In genomic region chr5:28903805-28904320, GRCm38 (mm10) we compare ENCODE assay signal across 29 mouse cellular contexts.
DNase-seq lines count a peak whose midpoint lies in the region; ATAC-seq and TF ChIP-seq lines count a peak whose summit lies in the region.
"Had no signal": no experiment of that assay in that cellular context is flagged by ENCODE, and none has a peak within 500 bp of the region (broad histone marks: within the 10 kb centered on the region; RNA-seq: fewer than 3 reads in every experiment).

No protein-coding gene starts in this region.

- intact Hi-C loops in left cerebral cortex, postnatal 14 days (cut with DNase I): no loop called here

- no peaks in the 10 kb centered on the region for H3K9me3 ChIP-seq in forebrain, embryonic 10.5 days
- no peaks in the 10 kb centered on the region for H3K9me3 ChIP-seq in forebrain, postnatal 0 days (ENCODE audit: low read length)
- no peaks in the 10 kb centered on the region for H3K9me3 ChIP-seq in midbrain, embryonic 10.5 days (replicated peaks)
- no peaks in the 10 kb centered on the region for H3K9me3 ChIP-seq in midbrain, embryonic 15.5 days
- H3K9me3 ChIP-seq in embryonic facial prominence, embryonic 14.5 days (ENCODE audit: control insufficient read depth, low read length): no peaks in the 10 kb centered on the region
- H3K9me3 ChIP-seq: forebrain, embryonic 13.5 days; heart, embryonic 15.5 days; hindbrain, embryonic 15.5 days; limb, embryonic 15.5 days; lung, embryonic 15.5 days; neural tube, embryonic 13.5 days; stomach, embryonic 15.5 days had no signal

- no peak for TF ChIP-seq CTCF in forebrain, postnatal 0 days (IDR thresholded peaks at IDR 0.05; ENCODE audit: low read depth)

- H3K9ac ChIP-seq in forebrain, postnatal 0 days: no peak overlapping the region
- H3K9ac ChIP-seq in midbrain, embryonic 15.5 days: no peak overlapping the region
- H3K9ac ChIP-seq in embryonic facial prominence, embryonic 14.5 days (ENCODE audit: low read depth, low read length): no peak overlapping the region
- H3K9ac ChIP-seq: forebrain, embryonic 13.5 days; heart, embryonic 15.5 days; hindbrain, embryonic 15.5 days; limb, embryonic 15.5 days; liver, embryonic 14.5 days; lung, embryonic 15.5 days; neural tube, embryonic 13.5 days; stomach, embryonic 15.5 days had no signal

- no peak overlapping the region for H3K4me3 ChIP-seq in forebrain, embryonic 10.5 days
- H3K4me3 ChIP-seq in forebrain, postnatal 0 days (ENCODE audit: low read depth, low read length): no peak overlapping the region
- no peak overlapping the region for H3K4me3 ChIP-seq in midbrain, embryonic 10.5 days
- no peak overlapping the region for H3K4me3 ChIP-seq in midbrain, embryonic 15.5 days
- H3K4me3 ChIP-seq in embryonic facial prominence, embryonic 14.5 days (ENCODE audit: low read depth, low read length): no peak overlapping the region
- H3K4me3 ChIP-seq: forebrain, embryonic 13.5 days; heart, adult 2 months; heart, embryonic 15.5 days; hindbrain, embryonic 15.5 days; limb, embryonic 15.5 days; lung, embryonic 15.5 days; myocyte; neural tube, embryonic 13.5 days; stomach, embryonic 15.5 days had no signal

- no peak overlapping the region for H3K4me2 ChIP-seq in forebrain, postnatal 0 days (ENCODE audit: low read depth)
- H3K4me2 ChIP-seq in midbrain, embryonic 15.5 days: no peak overlapping the region
- no peak overlapping the region for H3K4me2 ChIP-seq in embryonic facial prominence, embryonic 14.5 days (ENCODE audit: low read depth, low read length)
- H3K4me2 ChIP-seq: forebrain, embryonic 13.5 days; heart, embryonic 15.5 days; hindbrain, embryonic 15.5 days; limb, embryonic 15.5 days; lung, embryonic 15.5 days; neural tube, embryonic 13.5 days; stomach, embryonic 15.5 days had no signal

- H3K27me3 ChIP-seq in forebrain, embryonic 10.5 days (ENCODE audit: poor library complexity, severe bottlenecking): no peaks in the 10 kb centered on the region
- H3K27me3 ChIP-seq in forebrain, postnatal 0 days (ENCODE audit: insufficient read depth, low read length): no peaks in the 10 kb centered on the region
- peaks cover 52% of the 10 kb centered on the region for H3K27me3 ChIP-seq in midbrain, embryonic 10.5 days (ENCODE audit: low read depth, poor library complexity, severe bottlenecking)
- no peaks in the 10 kb centered on the region for H3K27me3 ChIP-seq in midbrain, embryonic 15.5 days (replicated peaks)
- H3K27me3 ChIP-seq in embryonic facial prominence, embryonic 14.5 days (replicated peaks; ENCODE audit: control insufficient read depth, insufficient read depth, low read length): no peaks in the 10 kb centered on the region
- H3K27me3 ChIP-seq: forebrain, embryonic 13.5 days; heart, embryonic 15.5 days; hindbrain, embryonic 15.5 days; limb, embryonic 15.5 days; lung, embryonic 15.5 days; neural tube, embryonic 13.5 days; stomach, embryonic 15.5 days had no signal

- H3K4me1 ChIP-seq in forebrain, embryonic 10.5 days: peaks cover 25% of the 10 kb centered on the region
- H3K4me1 ChIP-seq in forebrain, postnatal 0 days (ENCODE audit: insufficient read depth): no peaks in the 10 kb centered on the region
- H3K4me1 ChIP-seq in midbrain, embryonic 10.5 days: peaks cover 23% of the 10 kb centered on the region
- H3K4me1 ChIP-seq in midbrain, embryonic 15.5 days: no peaks in the 10 kb centered on the region
- no peaks in the 10 kb centered on the region for H3K4me1 ChIP-seq in embryonic facial prominence, embryonic 14.5 days (ENCODE audit: control insufficient read depth, insufficient read depth, low read length)
- H3K4me1 ChIP-seq: heart, embryonic 15.5 days; hindbrain, embryonic 15.5 days; limb, embryonic 15.5 days; lung, embryonic 15.5 days; neural tube, embryonic 13.5 days; stomach, embryonic 15.5 days had no signal

- WGBS in forebrain, embryonic 10.5 days: 16% methylated on average over 3 of the region's 3 CpGs
- WGBS in forebrain, postnatal 0 days: 15% methylated on average over 3 of the region's 3 CpGs
- WGBS in midbrain, embryonic 10.5 days: 19% methylated on average over 3 of the region's 3 CpGs
- WGBS in midbrain, embryonic 15.5 days: 21% methylated on average over 3 of the region's 3 CpGs
- WGBS in embryonic facial prominence, embryonic 14.5 days: 35% methylated on average over 3 of the region's 3 CpGs

- peak; percentile 16 for DNase-seq in forebrain, embryonic 10.5 days (ENCODE audit: extremely low spot score, low spot score)
- no peak for DNase-seq in forebrain, postnatal 0 days
- DNase-seq in midbrain, embryonic 10.5 days (ENCODE audit: low spot score): peak; percentile 57
- peak; percentile 40 for DNase-seq in embryo, embryonic 10 days (ENCODE audit: low spot score)
- peak; percentile 4 for DNase-seq in embryonic facial prominence, embryonic 14.5 days (ENCODE audit: low spot score)
- no peak for DNase-seq in left cerebral cortex, postnatal 14 days (ENCODE audit: low spot score in 2 of 2)
- no peak for DNase-seq in thymus, postnatal 25 days
- DNase-seq: cerebellum, adult 11 months; cerebellum, adult 9-11 months; gastrocnemius, postnatal 25 days; heart, adult 2 months; heart, postnatal 36 days; kidney, adult 2 months; layer of hippocampus, adult 9-11 months; left cerebral cortex, postnatal 4 days; lung, postnatal 36 days; right cerebral cortex, postnatal 4 days; thymus, adult 18-20 months had no signal

- no peaks in the 10 kb centered on the region for H3K36me3 ChIP-seq in forebrain, embryonic 10.5 days (replicated peaks)
- no peaks in the 10 kb centered on the region for H3K36me3 ChIP-seq in forebrain, postnatal 0 days (ENCODE audit: insufficient read depth)
- no peaks in the 10 kb centered on the region for H3K36me3 ChIP-seq in midbrain, embryonic 10.5 days
- no peaks in the 10 kb centered on the region for H3K36me3 ChIP-seq in midbrain, embryonic 15.5 days (replicated peaks)
- no peaks in the 10 kb centered on the region for H3K36me3 ChIP-seq in embryonic facial prominence, embryonic 14.5 days (ENCODE audit: control insufficient read depth, insufficient read depth, low read length)
- H3K36me3 ChIP-seq: heart, embryonic 15.5 days; hindbrain, embryonic 15.5 days; limb, embryonic 15.5 days; lung, embryonic 15.5 days; neural tube, embryonic 13.5 days; stomach, embryonic 15.5 days had no signal

- ATAC-seq in forebrain, postnatal 0 days: no peak
- no peak for ATAC-seq in midbrain, embryonic 15.5 days (replicated peaks)
- ATAC-seq in embryonic facial prominence, embryonic 14.5 days (ENCODE audit: low read depth): no peak
- ATAC-seq: forebrain, embryonic 13.5 days had no signal

- peak overlapping the region; percentile 78 for H3K27ac ChIP-seq in forebrain, embryonic 10.5 days
- no peak overlapping the region for H3K27ac ChIP-seq in forebrain, postnatal 0 days (ENCODE audit: low read depth, low read length)
- H3K27ac ChIP-seq in midbrain, embryonic 10.5 days (replicated peaks): peak overlapping the region; percentile 63
- H3K27ac ChIP-seq in midbrain, embryonic 15.5 days: no peak overlapping the region
- H3K27ac ChIP-seq in embryonic facial prominence, embryonic 14.5 days (replicated peaks; ENCODE audit: low read depth, low read length): no peak overlapping the region
- H3K27ac ChIP-seq: forebrain, embryonic 13.5 days; heart, adult 2 months; heart, embryonic 15.5 days; hindbrain, embryonic 15.5 days; kidney, postnatal 0 days; limb, embryonic 15.5 days; liver, embryonic 14.5 days; lung, embryonic 15.5 days; neural tube, embryonic 13.5 days; stomach, embryonic 15.5 days had no signal

Comparison
In these comparisons a context has a peak if more than half of its experiments do, and no peak if none do; other contexts are left out.
1. DNase-seq: peak in forebrain, embryonic 10.5 days (single experiment), midbrain, embryonic 10.5 days (single experiment), embryo, embryonic 10 days (single experiment) and embryonic facial prominence, embryonic 14.5 days (single experiment); none in forebrain, postnatal 0 days (single experiment), left cerebral cortex, postnatal 14 days (0 of 2) and thymus, postnatal 25 days (single experiment).
2. H3K27ac ChIP-seq: peak in forebrain, embryonic 10.5 days (single experiment) and midbrain, embryonic 10.5 days (single experiment); none in forebrain, postnatal 0 days (single experiment), midbrain, embryonic 15.5 days (single experiment) and embryonic facial prominence, embryonic 14.5 days (single experiment).